Mouse (Mus musculus) lung, postnatal 4 days (tissue): ENCODE measurements around the gene Crim1.
A peak's percentile ranks its signal among the peaks of the same experiment; 100 is the strongest.

Experiments used
- DNase-seq, 2 experiments: peaks; one replicate each; pipeline ENCODE4 v3.0.0; 2021

Crim1 gene

DNA sequence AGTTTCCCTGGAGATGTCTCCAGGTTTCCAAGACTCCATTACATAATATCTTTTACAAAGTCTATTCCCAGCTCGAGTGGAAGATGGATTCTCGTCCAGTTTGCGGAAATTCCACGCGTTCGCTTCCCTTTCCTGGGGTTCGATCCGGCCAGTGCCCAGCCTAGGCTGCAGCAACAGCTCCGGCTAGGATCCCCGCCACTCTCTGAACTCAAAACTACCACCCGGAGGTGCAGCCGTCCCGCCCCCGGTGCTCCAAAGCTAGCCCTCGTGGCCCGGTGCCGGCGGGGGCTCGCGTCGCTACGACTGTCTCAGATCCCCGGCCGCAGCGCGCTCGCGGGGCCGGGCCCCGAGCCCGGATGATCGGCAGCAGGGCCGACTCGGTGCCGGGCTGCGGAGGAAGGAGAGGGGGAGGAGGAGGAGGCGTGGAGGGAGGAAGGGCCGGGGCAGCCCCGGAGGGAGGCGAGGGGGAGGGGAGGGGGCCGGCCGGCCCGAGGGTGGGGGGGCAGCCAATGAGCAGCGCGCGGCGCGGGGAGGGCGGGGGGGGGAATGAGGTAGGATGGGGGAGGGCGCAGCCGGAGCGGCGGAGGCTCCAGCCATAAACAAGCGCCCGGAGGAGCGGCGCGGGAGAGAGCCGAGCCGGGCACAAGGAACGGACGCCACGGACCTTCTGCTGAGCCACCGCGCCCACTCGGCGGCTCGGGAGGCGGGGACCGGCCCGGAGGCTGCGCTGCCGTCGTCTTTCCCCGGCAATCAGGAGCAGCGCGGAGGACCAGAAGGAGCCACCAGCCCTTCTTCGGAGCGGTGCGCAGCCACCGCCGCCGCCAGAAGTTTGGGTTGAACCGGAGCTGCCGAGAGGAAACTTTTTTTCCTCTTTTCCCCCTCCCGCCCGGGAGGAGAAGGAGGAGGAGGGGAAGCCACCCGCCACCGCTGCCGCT, at the start of gene Crim1:
TSS of gene Crim1 (plus strand) at position 623 of the 935 bp plus-strand sequence.
- DNase-seq: peak; percentile 75 to 85

DNA sequence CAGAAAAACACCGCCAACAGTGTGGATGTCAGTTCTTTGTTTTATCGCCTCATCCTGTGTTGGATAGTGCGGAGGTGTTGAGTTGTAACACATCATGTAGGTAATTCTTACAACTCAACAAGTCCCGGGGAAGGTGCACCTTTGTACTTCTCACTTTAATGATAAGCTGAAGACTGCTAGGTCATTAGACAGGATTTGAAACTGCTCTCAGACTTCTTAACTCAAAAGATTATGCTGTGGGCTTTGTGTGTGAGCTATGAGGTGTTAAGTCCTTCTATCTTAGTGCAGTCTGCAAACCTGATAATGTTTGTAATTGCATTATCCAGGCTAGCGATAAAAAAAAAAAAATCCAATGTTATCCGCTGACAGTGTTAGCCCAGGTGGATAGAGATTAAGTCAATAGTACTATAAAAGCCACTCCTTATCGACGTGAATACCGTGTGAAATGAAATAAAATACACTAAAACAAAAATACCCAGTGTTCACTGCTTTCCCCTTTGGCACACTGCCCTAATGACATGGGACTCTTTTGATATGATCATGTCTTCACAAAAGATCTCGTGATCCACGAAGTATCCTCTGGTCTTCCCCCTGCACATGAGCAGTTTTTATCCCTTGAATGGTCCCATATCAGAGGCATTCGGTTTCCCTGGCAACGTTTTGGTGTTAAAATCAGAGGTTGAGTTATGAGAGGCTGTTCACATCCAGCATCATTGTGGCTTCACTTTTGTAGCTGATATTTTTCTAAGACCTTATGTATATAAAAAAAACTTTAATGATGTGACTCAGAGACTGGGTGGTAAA, 48.4 kb upstream of the Crim1 start:
- DNase-seq: no peak

DNA sequence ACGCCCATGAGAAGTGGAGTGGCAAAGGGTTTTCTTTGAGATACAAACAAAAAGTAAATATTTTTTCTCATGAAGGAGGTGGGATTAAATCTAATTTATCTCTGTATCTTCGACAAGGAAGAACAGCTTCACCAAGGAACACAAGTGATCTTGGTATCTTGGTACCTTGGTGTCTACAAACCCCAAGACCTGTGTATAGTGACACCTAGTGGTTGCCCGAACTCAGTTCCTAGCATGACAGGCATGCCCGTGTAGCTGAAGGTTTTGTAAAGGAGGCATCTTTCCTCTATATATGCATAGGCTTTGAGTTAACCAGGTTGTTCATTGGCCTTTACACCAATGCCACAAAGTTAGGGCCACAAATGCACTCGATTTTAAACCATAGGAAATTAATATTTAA, 36.8 kb upstream of the Crim1 start:
- DNase-seq: peak in 1 of 2 experiments; percentile 34

DNA sequence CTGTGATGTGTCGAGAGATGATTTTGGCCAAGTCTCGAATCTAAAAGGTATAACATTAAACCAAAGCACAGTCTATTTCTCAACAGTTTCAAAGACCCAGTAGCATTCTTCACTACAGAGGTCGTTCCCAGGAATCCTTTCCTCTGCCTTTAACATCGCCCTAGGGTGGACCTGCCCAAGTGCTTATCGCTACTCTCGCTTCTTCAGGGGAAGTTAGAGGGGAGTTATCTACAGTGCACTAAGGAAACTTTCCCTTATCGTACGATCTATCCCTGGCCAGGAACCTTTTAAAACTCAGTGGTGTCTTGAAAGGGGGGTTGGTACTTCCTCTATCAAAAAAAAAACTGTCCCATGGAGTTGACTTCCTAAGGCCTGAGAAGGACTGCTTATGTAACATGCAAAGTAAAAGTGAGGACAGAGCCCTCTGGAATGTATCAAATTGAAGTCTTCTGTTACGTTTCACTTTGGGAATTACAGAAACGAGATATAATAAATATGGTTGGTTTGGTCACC, 36.3 kb upstream of the Crim1 start:
- no peak for DNase-seq

DNA sequence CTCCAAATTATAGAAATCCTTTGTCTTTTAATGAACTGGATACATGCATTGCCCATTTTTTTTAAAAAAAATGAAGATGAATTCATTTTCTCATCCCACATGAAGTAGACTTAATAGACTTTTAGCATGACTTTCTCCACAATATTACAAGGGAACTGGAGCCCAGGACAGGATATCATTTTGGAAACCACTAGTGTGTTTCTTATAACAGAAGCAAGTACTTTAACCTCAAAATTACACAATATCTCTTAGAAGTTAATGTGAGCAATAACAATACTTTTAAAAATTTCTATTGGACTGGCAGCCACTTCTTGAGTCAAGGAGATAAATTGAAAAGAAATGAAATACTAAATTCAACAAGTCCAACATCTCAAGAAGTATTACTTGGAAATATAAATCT, 34.2 kb upstream of the Crim1 start:
- no peak for DNase-seq

DNA sequence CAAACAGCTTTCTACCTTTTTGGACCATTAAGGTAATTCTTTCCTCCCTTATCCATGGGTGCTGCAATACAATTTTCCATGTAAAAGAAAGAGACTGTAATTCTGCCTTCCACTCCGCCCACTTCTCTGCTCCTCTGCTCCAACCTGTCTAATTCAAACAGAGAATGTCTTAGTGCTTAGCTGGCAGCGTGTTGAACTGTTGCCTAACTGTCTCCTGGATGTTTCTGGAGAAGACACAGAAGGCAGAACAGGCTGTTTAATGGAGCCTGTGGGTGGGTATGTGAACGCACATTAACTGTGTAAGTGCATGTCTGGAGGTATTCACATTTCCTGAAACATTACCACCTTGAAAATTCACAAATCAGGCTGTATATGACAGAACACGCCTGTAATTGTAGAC, 33.5 kb upstream of the Crim1 start:
- no peak for DNase-seq

DNA sequence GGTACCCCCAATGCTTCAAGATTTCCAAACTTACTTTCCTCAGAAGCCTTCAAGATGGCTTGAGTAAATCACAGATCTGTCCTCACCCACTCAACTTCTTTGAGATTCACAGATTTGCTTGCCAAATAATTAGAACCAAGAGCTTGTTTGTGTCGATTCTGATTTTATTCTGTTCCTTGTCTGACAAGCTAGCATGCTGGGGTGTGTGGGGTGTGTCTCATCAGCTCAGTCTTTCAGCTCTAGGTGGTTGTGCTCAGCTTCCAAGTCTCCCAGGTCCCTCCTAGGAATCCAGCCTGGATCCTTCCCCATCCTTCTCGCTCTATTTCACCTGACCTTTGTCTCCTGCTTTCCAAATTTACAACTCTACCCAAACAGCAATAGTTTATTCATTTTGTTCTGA, 27.7 kb upstream of the Crim1 start:
- no peak for DNase-seq

DNA sequence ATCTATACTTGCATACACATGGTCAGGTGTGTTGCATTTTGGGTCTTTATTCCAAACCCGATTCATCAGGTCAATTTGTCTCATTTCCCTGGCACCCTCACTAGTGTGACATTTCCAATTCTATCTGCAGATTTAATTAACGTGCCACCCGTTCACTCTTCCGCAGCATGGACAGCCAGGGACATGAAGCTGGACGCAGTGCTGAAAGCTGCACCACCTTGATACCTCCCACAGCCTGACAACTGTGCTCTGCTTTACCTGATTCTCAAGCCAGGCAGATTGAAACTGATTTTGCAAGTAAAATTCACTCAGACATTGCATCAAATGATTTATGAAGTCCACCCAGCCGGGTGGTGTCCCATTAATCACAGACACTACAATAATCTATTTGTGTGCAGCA, 19.3 kb upstream of the Crim1 start:
- no peak for DNase-seq

DNA sequence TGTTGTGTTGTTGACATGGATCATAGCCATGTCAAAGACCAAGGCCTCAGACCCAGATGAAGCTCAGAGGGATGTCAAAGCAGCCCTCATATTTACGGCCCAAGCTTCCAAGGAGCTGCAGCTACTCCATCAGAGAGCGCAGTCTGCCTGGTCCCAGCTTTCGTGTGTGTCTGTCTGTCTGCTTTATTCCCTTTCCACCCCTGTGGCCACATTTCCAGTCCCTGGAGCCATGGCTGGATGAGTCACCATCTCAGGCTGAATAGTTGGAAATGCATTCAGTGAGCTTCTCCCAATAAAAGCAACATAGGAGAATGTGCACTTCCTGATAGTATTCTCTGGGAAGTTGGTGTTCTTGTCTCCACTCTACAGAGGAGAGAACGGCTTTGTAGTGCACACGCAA, 3.9 kb upstream of the Crim1 start:
- DNase-seq: no peak

DNA sequence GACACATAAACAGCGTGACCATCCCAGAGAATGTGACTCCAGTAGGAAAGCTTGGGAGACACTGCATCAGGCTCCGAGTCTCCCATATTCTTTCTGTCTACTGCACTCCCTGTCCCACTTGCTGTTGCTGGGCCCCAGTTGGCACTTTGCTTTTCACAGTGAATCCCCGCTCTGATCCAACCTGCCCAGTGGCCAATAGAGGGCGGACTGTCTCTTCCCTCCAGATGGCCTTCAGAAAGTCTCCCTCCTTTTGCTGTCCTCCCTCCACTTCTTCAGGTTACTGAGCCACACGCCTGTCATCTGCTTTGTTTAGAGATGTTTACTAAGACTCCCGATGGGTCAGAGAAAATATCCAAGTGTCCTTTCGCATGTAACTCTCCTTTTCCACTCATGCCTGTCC, 2.9 kb upstream of the Crim1 start:
- DNase-seq: peak; percentile 65 to 67

DNA sequence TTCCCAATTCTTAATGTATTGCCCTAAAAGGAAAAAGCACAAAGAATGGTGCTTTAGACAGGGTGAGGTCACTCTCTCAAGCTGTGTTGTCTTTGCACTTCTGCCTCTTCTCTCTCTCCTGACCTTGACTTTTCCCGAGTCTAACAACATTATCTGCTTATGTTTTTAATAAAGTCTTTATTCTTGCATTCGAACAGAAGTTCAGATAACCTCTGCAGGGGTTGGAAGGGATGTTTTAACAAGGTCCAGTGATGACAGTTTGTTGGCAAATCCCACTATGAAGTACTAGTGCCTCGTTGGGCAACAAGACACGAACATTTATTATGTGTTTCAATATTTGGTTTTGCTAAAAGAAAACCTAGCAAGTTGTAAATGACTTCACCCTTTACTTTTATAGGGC, 1.9 kb upstream of the Crim1 start:
- DNase-seq: no peak

DNA sequence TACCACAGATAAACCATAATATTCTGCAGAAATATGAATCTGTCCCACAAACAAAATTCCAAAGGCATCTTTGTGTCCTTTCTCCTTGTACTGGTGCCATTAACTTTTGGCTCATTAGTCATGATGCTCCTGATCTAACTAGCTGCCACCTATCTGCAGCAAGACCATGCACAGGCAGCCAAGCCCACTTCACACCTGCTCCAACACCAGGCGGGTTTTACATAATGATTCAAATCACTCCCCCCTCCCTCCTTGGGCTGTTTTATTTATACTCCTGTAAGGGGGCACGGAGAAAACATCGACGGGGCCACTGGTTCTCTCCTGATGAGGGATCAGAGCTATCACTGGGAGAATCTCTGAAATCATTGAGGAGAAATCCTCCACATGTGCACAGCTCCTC, 1.2 kb upstream of the Crim1 start:
- no peak for DNase-seq

DNA sequence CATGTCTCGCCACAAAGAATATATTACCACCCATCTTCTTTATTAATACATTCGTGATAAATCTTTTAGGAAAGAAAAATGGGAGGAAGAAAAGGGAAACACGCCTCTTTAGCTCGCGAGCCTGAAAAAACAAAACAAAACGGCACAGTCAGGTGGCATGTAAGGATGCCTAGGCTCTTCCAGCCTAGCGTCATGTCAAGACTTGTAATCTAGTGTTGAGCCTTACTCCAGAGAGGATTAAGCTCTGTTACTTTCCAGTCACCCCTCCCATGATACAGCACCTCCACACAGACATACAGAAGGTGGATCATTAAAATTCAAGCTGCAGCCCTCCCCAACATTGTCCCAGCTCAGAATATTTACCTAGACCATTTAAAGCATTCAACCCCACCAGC, 820 bp upstream of the Crim1 start:
- no peak for DNase-seq

DNA sequence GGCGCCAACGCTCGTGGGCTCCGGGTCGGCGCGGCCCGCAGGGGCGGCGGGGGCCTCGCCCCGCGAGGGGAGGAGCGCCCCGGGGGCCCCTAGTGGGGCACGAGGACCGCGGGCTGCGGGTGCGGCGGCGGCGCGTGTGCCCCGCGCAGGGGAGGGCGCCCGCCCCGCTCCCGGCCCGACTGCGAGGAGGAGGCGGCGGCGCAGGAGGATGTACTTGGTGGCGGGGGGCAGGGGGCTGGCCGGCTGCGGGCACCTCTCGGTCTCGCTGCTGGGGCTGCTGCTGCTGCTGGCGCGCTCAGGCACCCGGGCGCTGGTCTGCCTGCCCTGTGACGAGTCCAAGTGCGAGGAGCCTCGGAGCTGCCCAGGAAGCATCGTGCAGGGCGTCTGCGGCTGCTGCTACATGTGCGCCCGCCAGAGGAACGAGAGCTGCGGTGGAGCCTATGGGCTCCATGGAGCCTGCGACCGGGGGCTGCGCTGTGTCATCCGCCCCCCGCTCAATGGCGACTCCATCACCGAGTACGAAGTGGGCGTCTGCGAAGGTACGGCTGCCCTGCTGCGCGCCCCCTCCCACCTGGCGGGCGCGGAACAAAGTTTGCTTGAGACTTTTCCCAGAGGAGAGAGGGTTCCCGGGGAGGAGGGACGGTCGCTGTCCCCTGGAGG, 643 bp downstream of the Crim1 start:
- DNase-seq: peak; percentile 60 to 74

DNA sequence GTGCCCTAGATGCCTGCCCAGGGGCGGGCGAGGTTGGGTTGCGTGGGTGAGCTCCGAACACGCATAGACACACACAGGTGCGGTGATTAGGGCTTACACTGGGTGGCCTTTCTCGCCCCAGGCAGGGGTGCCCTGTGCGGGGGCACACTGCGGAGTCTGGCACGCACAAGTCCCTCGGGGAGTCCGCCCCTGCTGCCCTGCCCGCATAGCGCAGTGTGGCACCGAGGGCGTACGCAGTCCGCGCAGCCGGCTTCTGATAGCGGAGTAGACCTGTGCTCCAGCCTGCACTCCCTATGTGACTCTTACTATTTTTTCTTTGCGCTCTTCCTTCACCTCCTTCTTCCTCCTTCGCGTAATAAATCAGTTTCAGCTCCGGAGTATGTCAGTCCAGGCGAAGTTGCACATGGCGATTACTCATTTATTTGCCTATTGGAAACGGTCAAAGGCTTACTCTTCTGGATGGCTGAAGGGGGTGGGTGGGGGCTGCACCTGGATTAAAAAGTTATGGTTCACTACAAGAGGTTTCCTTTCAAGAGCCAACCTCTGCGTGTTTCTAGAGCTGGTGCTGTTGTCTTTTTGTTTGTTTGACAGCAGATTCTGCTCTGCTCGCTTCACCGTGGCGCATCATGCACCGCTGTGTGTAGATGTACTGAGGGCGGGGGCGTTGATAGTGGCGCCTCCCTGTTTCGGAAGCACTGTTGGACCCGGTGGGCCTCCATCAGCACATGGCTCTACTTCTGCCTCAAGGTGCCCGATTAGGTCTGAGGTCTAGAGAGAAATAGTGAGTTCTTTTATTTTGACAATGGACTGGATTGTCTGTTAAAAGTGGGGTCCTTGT, 1.4 kb downstream of the Crim1 start:
- no peak for DNase-seq

DNA sequence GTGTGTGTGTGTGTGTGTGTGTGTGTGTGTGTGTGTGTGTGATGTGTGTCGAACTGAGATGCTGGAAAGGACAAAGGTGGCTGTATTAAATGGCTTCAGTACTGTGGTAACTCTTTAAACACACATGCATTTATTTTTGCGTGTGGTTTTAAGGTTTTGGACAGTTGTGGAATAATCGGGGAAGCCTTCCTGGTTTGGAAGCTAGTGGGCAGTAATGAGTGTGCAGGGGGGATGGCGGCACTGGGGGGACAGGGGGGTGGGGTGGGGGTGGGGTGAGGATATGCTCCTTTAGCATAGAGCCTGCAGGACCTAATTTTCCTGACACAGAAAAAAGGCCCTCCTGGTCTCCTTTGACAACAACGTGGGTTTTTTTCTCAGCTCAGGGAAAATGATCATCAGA, 2.2 kb downstream of the Crim1 start:
- DNase-seq: no peak

DNA sequence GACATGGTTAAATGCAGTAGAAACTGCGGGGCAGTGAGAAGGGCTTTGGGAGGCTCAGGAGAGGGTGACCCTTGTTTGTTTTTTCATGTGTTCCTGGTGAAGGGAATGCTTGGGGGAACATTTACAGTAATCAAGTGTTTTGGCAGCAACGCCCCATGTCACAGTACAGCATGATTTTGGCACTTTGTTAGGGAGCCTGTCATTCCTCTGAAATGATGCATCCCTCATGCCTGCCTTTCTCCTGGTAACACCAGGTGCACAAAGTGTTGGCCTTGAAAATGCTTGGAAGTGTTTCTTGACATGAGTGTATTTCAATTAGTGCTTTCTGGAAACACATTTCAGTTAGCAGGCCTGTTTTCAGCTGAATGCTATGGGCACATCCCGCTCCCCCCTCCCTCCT, 2.7 kb downstream of the Crim1 start:
- no peak for DNase-seq

DNA sequence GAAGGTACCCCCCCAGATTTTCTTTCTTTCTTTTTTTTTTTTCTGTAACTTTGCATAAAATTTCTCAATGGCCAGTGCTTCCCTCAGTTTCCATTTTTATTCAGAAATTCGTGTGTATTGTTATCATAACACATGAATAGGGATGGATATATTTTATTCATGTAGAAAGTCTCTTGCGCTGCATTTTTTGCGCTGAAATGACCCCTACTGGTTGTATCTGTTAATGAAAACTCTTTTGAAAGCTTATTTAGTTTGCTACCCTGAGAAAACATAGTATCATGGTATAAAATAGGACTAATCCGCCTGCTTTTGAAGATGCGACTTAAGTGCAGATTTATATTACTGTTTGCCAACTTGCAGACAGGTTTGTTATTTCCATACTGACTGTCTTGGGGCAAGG, 3.4 kb downstream of the Crim1 start:
- no peak for DNase-seq

DNA sequence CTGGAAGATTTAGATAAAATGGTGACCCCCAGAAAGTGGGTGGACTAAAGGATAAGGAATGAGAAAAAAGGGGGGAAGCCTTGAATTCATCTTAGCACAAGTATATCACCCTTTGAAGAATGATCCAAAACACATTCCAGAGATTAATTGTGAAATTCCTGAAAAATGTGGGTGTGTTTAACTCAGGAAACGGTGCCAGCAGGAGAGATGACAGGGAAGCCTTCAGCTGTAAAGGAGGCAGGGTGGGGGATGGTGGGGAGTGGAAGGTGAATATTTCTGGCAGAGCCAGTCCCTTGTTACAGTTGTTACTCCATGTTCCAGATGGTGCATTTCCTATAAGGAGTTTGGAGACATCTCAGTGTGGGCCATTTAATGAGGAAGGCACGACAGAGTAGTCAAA, 6.4 kb downstream of the Crim1 start:
- peak in 1 of 2 experiments; percentile 39 for DNase-seq

DNA sequence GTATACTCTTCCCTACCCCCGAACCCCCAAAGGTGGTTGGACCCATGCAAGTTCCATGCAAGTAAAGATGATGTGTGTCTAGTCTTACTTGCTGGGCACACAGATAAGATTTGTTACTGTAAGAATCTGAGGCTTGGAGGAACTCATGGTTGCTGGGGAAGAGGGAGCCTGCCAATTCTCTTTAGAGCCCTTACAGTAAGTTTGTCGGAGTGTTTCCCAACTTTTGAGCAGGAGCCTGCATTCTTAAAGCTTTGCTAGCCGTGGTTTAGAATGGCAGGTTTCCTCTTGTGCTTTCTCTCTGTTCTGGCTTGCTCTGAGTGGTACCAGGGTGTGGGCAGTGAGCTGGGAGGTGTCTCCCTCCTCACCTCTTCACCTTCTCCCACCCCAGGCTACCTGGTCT, 7.2 kb downstream of the Crim1 start:
- DNase-seq: no peak

DNA sequence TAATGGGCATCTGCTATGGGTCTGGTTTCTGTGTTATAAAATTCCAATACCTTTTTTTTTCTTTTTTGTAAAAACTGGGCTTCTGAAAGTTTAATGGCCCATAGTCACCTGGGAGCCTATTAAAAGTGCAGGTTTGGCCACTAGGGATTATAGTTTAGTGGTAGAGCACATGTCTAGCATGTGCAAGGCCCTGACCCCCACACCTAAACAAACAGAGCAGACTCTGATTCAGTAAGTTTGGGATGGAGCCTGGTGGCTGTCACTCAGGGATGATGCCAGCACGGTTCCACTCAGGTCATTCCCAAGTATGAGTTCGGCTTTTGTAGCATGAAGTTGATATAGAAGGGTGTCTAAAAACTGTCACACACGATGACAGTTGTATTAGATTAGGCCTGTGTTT, 8.8 kb downstream of the Crim1 start:
- DNase-seq: no peak

DNA sequence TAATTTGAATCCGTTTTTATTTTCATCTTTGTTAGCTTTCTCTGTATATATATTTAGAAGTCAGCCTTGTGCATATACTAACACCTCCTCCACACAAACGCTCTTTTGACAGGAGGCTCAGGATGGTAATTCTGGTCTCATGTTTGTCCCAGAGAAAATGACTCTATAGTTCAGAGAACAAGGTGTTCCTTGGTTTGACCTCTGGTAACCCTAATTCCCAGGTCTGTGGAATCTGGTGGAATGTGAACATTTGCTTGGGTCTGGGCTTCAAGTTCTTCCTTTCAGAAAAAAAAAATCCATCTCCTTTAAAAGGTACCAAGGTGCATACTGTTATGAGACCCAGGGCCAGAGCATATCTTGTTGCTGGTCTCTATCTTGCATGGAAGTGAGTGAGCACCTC, 9.6 kb downstream of the Crim1 start:
- no peak for DNase-seq
